Mouse (Mus musculus) hindbrain, embryonic 12.5 days (tissue): ENCODE data around the gene Olfr1425. TPM values are rescaled to one million over a fixed set of nuclear protein-coding genes. Genes with fewer than 3 reads are reported as not detected.
"Not testable (repeated sequence)": the region's sequence is repeated elsewhere in the genome, so short reads cannot be mapped to it uniquely, and the experiment has no call there.

Experiments used
- ATAC-seq: fragments of 200-750 bp; cut with Nextera tagmentation; 2 replicates; pipeline ENCODE4 v1.8.0; 2017; ENCODE audit warnings: moderate TSS enrichment; ENCODE audit not compliant: low FRiP score
- H3K27ac ChIP-seq: fragments of 300-500 bp; sonication (generic); 2 replicates; pipeline ENCODE4 v1.5.1; 2016; ENCODE audit warnings: mild to moderate bottlenecking
- H3K27me3 ChIP-seq: fragments of 300-500 bp; sonication (generic); 2 replicates; pipeline ENCODE4 v1.6.1; 2016; ENCODE audit warnings: mild to moderate bottlenecking
- H3K36me3 ChIP-seq: fragments of 300-500 bp; sonication (generic); 2 replicates; pipeline ENCODE4 v1.6.1; 2016; ENCODE audit warnings: mild to moderate bottlenecking
- H3K4me1 ChIP-seq: fragments of 300-500 bp; sonication (generic); 2 replicates; pipeline ENCODE4 v1.6.1; 2016
- H3K4me2 ChIP-seq: fragments of 300-500 bp; sonication (generic); replicated peaks from 2 replicates; pipeline ENCODE4 v1.6.1; 2016; ENCODE audit warnings: mild to moderate bottlenecking
- H3K4me3 ChIP-seq: fragments of 300-500 bp; sonication (generic); 2 replicates; pipeline ENCODE4 v1.5.1; 2016; ENCODE audit warnings: mild to moderate bottlenecking
- H3K9ac ChIP-seq: fragments of 300-500 bp; sonication (generic); 2 replicates; pipeline ENCODE4 v1.6.1; 2016; ENCODE audit warnings: mild to moderate bottlenecking, moderate library complexity
- H3K9me3 ChIP-seq: fragments of 300-500 bp; sonication (generic); replicated peaks from 2 replicates; pipeline ENCODE4 v1.6.1; 2016; ENCODE audit warnings: mild to moderate bottlenecking
- WGBS: fragments of 180-500 bp; shearing (Covaris S2); methylation state at CpG from one replicate; pipeline ENCODE4 v1.1.7; 2016; 5-methylcytosine and 5-hydroxymethylcytosine counted together
- polyA plus RNA-seq: library from polyadenylated mRNA; unstranded; fragments of >200 nt; fragmentation: Nextera tagmentation; extraction: Ambion mirVana; gene quantifications from 2 replicates; pipeline ENCODE4 v1.2.1, GENCODE M21; 2016

Gene Olfr1425
- not detected in 2 replicates for polyA plus RNA-seq

GRCm38 (mm10) chr19:12077631-12078030 is at the start of gene Olfr1425:
Olfr1425 (minus strand) TSS chr19:12077731.
- not testable (repeated sequence) for H3K36me3 ChIP-seq, H3K27me3 ChIP-seq, H3K27ac ChIP-seq, ATAC-seq, H3K4me1 ChIP-seq, H3K9ac ChIP-seq, H3K9me3 ChIP-seq, H3K4me3 ChIP-seq, H3K4me2 ChIP-seq
- 82% methylated on average over 4 of the region's 4 CpGs for WGBS

- Histone ChIP-seq H3K4me1 (no peaks in the 10 kb centered on the region), H3K9ac (no peak within 1 kb of the TSS), H3K4me3 (no peak within 1 kb of the TSS), H3K27me3 (no peaks in the 10 kb centered on the region), H3K27ac (no peak within 1 kb of the TSS), H3K36me3 (no peaks in the 10 kb centered on the region), H3K4me2 (no peak within 1 kb of the TSS), H3K9me3 (no peaks in the 10 kb centered on the region)
- ATAC-seq, result no peak
- 74% methylated on average over 3 of the region's 3 CpGs for WGBS
These were observed 45.6 kb upstream of the Olfr1425 start, which contains the start of gene Olfr76 for GRCm38 (mm10) chr19:12123103-12123502. Olfr76 (minus strand) TSS chr19:12123203.

DNA sequence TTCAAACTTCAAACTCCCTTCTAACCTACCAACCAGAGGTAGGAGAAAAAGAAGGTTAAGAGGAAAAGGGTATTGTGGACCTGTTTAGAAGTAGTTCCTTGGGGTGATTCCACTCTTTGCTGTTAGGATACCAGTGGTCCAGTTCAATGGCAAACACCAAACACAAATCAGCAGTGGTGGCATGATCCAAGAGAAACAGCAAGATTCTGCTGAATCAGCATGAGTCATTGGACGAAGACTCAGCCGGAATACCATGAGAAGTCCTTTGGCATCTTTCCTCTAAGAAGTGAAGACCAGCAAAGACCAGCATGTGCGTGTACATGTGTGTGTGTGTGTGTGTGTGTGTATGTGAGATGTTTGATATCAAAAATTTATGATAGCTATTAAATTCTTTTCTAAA is 38.9 kb upstream of the Olfr1425 start:
- no peak for ATAC-seq
- no peaks in the 10 kb centered on the region for H3K27me3 ChIP-seq
- 92% methylated on average over 3 of the region's 3 CpGs for WGBS

DNA sequence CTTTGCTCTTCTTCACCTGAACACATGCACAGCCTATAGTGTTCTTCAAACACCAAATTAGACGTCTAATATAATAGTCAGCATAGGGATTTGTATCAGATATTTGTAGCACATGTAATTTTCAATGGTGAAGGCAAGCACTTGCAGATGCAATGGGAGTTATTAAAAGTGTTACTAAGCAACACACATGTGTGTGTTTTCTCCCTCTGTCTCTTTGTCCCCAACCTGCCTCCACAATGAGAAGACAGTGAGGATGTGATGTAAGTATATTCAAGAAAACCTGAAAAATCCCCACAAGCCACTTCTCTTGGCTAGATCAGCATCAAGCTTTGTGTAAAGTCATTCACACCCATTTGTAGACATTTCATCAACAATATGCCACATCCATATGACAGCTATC is 38.3 kb upstream of the Olfr1425 start, which contains the start of gene Olfr1428:
Olfr1428 (minus strand) TSS at position 101 of the 400 bp plus-strand sequence.
- ATAC-seq, result no peak
- no peak within 1 kb of the TSS for H3K27ac ChIP-seq
- H3K4me2 ChIP-seq, result no peak within 1 kb of the TSS
- 95% methylated on average over 1 of the region's 1 CpGs for WGBS
- no peaks in the 10 kb centered on the region for H3K36me3 ChIP-seq
- H3K9ac ChIP-seq, result no peak within 1 kb of the TSS
- H3K4me3 ChIP-seq, result no peak within 1 kb of the TSS
- no peaks in the 10 kb centered on the region for H3K27me3 ChIP-seq
- no peaks in the 10 kb centered on the region for H3K4me1 ChIP-seq
- no peaks in the 10 kb centered on the region for H3K9me3 ChIP-seq

More for the DNA sequence above, 38.9 kb upstream of the Olfr1425 start:
- Histone ChIP-seq H3K27ac (no peak overlapping the region), H3K9ac (no peak overlapping the region), H3K4me3 (no peak overlapping the region), H3K4me1 (no peaks in the 10 kb centered on the region), H3K4me2 (no peak overlapping the region), H3K9me3 (no peaks in the 10 kb centered on the region), H3K36me3 (no peaks in the 10 kb centered on the region)

DNA sequence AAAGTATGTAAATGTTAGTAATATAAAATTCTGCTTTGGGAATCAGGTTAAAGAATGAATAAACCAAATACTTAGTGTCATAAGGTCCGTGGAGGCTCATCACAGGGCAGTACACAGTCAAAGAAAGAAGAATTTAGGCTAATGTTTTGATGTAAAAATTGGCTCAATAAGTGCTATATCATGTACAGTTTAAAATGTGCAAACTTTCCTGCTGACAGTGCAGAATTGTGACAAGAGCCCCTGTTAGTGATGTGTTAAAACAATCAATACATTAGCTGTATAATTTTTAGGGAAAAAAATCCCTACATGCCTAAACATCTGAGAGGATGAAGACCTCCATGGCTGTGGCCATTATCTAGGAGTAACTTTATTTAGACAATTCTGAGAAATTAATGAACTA is 36.3 kb upstream of the Olfr1425 start:
- H3K4me3 ChIP-seq, result no peak overlapping the region
- ATAC-seq, result no peak
- H3K9ac ChIP-seq, result no peak overlapping the region
- H3K27ac ChIP-seq, result no peak overlapping the region
- H3K9me3 ChIP-seq, result no peaks in the 10 kb centered on the region
- H3K36me3 ChIP-seq, result no peaks in the 10 kb centered on the region
- H3K4me2 ChIP-seq, result no peak overlapping the region
- H3K4me1 ChIP-seq, result no peaks in the 10 kb centered on the region
- 81% methylated on average over 1 of the region's 1 CpGs for WGBS
- no peaks in the 10 kb centered on the region for H3K27me3 ChIP-seq

DNA sequence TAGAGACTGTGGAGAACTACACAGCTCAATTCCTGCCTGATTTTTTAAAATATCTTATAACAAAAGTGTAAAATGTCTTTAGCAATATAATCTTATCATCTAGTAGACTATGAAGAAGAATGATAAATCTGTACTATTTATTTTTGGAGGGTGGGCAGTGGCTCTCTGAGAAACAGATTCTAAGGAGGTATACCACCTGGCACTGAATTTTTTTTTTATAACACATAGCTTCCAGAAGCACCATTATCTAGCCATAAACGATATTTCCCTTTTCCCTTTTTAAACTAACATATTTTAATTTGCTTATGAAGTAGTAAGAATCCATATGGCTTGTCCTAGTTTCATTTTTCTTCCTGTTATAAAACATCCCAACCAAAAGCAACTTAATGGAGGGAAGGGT is 27.0 kb upstream of the Olfr1425 start:
- Histone ChIP-seq H3K9ac (no peak overlapping the region), H3K4me2 (no peak overlapping the region), H3K27ac (no peak overlapping the region), H3K9me3 (no peaks in the 10 kb centered on the region), H3K36me3 (no peaks in the 10 kb centered on the region), H3K4me1 (no peaks in the 10 kb centered on the region), H3K4me3 (no peak overlapping the region), H3K27me3 (no peaks in the 10 kb centered on the region)
- no peak for ATAC-seq
- 84% methylated on average over 1 of the region's 1 CpGs for WGBS

GRCm38 (mm10) chr19:12103234-12103633 is 25.7 kb upstream of the Olfr1425 start, which contains the start of gene Olfr1427:
Olfr1427 (minus strand) TSS chr19:12103334.
- H3K27me3 ChIP-seq, result no peaks in the 10 kb centered on the region
- no peaks in the 10 kb centered on the region for H3K4me1 ChIP-seq
- ATAC-seq, result no peak
- 91% methylated on average over 2 of the region's 2 CpGs for WGBS
- H3K36me3 ChIP-seq, result no peaks in the 10 kb centered on the region
- H3K9ac ChIP-seq, result no peak within 1 kb of the TSS
- no peak within 1 kb of the TSS for H3K27ac ChIP-seq
- no peak within 1 kb of the TSS for H3K4me2 ChIP-seq
- no peak within 1 kb of the TSS for H3K4me3 ChIP-seq
- no peaks in the 10 kb centered on the region for H3K9me3 ChIP-seq

GRCm38 (mm10) chr19:12091913-12092312 is 14.4 kb upstream of the Olfr1425 start, which contains the start of gene Olfr1426:
Olfr1426 (minus strand) TSS chr19:12092013.
- Histone ChIP-seq H3K4me1 (no peaks in the 10 kb centered on the region), H3K4me3 (no peak within 1 kb of the TSS), H3K9me3 (no peaks in the 10 kb centered on the region), H3K36me3 (no peaks in the 10 kb centered on the region), H3K9ac (no peak within 1 kb of the TSS), H3K4me2 (no peak within 1 kb of the TSS), H3K27me3 (no peaks in the 10 kb centered on the region), H3K27ac (no peak within 1 kb of the TSS)
- ATAC-seq, result no peak
- WGBS, result 84% methylated on average over 1 of the region's 1 CpGs

- 83% methylated on average over 1 of the region's 1 CpGs for WGBS
- not testable (repeated sequence) for H3K4me2 ChIP-seq, H3K9me3 ChIP-seq, H3K9ac ChIP-seq, H3K4me3 ChIP-seq, H3K4me1 ChIP-seq, H3K36me3 ChIP-seq, H3K27me3 ChIP-seq, H3K27ac ChIP-seq, ATAC-seq
These were observed 8.0 kb downstream of the Olfr1425 start for GRCm38 (mm10) chr19:12069546-12069945.

GRCm38 (mm10) chr19:12067806-12068205 is 9.7 kb downstream of the Olfr1425 start:
- H3K4me2 ChIP-seq, ATAC-seq, H3K36me3 ChIP-seq, H3K4me3 ChIP-seq, H3K9me3 ChIP-seq, H3K27ac ChIP-seq, H3K27me3 ChIP-seq, H3K9ac ChIP-seq, H3K4me1 ChIP-seq: not testable (repeated sequence)
- 81% methylated on average over 1 of the region's 1 CpGs for WGBS

- H3K36me3 ChIP-seq, H3K4me1 ChIP-seq, ATAC-seq, H3K9me3 ChIP-seq, H3K9ac ChIP-seq, H3K4me2 ChIP-seq, H3K4me3 ChIP-seq, H3K27me3 ChIP-seq, H3K27ac ChIP-seq: not testable (repeated sequence)
- WGBS, result 89% methylated on average over 1 of the region's 1 CpGs
These were observed 14.9 kb downstream of the Olfr1425 start, which contains the start of gene Olfr1424 for GRCm38 (mm10) chr19:12062582-12062981. Olfr1424 (minus strand) TSS chr19:12062682.

GRCm38 (mm10) chr19:12043163-12043562 is 34.4 kb downstream of the Olfr1425 start:
- no peak overlapping the region for H3K27ac ChIP-seq
- no peak overlapping the region for H3K9ac ChIP-seq
- 89% methylated on average over 5 of the region's 5 CpGs for WGBS
- no peaks in the 10 kb centered on the region for H3K9me3 ChIP-seq
- H3K4me3 ChIP-seq, result no peak overlapping the region
- no peak for ATAC-seq
- no peaks in the 10 kb centered on the region for H3K36me3 ChIP-seq
- H3K4me2 ChIP-seq, result no peak overlapping the region
- H3K4me1 ChIP-seq, result no peaks in the 10 kb centered on the region
- H3K27me3 ChIP-seq, result no peaks in the 10 kb centered on the region

DNA sequence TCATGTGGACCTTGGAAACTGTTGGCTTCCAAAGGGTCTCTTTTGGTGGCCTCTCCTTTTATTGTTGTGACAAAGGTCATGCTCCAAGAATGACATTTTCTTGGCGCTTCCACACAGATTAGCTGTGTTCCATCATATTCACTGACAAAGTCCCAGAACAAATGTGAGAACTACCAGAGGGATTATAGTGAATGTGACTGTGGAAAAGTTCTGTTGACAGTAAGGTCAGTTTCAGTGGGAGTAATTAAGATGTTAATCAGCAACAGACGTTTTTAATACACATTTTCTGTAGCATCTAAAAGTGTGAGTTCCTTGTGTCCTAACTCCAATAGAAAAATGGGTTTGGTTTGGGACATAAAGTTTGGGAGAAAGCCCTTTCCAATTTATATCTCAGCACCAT is 36.3 kb downstream of the Olfr1425 start, which contains the start of gene Olfr1423:
Olfr1423 (minus strand) TSS at position 101 of the 400 bp plus-strand sequence.
- ATAC-seq, result no peak

More for the DNA sequence above, 36.3 kb downstream of the Olfr1425 start, which contains the start of gene Olfr1423:
- H3K4me3 ChIP-seq, result no peak within 1 kb of the TSS
- 65% methylated on average over 2 of the region's 2 CpGs for WGBS
- no peaks in the 10 kb centered on the region for H3K4me1 ChIP-seq
- no peak within 1 kb of the TSS for H3K4me2 ChIP-seq
- no peaks in the 10 kb centered on the region for H3K9me3 ChIP-seq
- H3K9ac ChIP-seq, result no peak within 1 kb of the TSS
- H3K27ac ChIP-seq, result no peak within 1 kb of the TSS
- H3K27me3 ChIP-seq, result no peaks in the 10 kb centered on the region
- H3K36me3 ChIP-seq, result no peaks in the 10 kb centered on the region
